Mouse (Mus musculus) T-helper 17 cell (primary cell): ENCODE measurements around the gene Dnah12.
"Not testable (repeated sequence)": the region's sequence is repeated elsewhere in the genome, so short reads cannot be mapped to it uniquely, and the experiment has no call there.

Source experiments
- in situ Hi-C, 2 experiments: fragments of 300-600 bp; cut with MboI, MseI; formaldehyde crosslinking; loops; 1 replicate in 1 of 2; 2 replicates in 1 of 2; pipeline ENCODE4 v1.15.1; 2025; ENCODE audit warnings: high pct_unique_total_duplicates in 2 of 2

Dnah12 gene

GRCm38 (mm10) chr14:26692974-26693373 is at the start of gene Dnah12:
TSS of gene Dnah12 (plus strand) at chr14:26693274.
- in situ Hi-C loops = no loop called here

DNA sequence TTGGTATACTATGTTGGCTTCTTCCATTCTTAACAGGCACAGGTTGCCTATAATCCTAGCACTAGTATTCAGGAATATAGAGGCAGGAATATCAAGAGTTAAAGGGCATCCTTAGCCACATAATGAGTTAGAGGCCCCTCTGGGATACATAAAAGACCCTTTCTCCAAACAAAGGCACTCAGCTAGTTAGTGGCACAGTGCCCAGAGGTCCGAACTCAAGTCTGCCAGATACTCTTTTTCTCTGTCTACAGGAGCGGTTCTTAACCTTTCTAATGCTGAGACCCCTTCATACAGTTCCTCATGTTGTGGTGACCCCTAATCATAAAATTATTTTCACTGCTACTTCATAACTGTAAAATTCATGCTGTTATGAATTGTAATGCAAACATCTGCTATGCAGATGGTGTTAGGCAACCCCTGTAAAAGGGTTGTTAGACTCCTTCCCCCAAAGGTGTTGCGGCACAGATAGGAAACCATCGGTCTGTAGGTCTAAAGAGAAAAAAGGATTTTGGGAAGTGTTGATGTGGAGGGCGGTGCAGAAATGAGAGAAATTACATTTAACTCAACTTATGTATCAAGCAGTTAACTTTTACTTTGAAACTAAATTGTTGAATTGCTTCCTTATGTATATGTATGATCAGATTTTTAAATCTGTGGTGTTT is 47.0 kb upstream of the Dnah12 start:
- in situ Hi-C loops = no loop called here

DNA sequence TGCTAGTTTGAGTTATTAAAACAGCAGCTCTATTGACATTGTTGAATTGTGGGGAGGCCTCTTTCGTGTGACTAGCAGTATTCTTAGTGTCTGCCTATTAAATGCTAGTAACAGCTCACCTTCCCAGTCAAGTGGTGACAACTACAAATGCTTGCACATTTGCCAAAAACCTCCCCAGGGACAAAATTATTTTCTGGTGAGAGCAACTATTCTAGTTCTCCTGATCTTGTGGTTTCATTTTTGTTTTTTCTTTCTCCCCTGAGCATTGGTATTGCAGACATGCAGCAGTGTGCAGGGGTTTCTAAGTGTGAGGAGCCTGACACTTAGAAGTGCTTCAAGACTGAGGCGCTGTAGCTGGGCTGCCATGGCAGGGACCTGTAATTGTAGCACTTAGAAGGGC is 45.3 kb upstream of the Dnah12 start:
- in situ Hi-C loops = no loop called here

- in situ Hi-C loops = loop anchor here in 1 of 2 experiments (10.0 kb wide), 1 partner anchor 157 kb away; no protein-coding TSS in a partner anchor
Observed at GRCm38 (mm10) chr14:26651901-26652300, 41.2 kb upstream of the Dnah12 start.

- in situ Hi-C loops = loop anchor here in 1 of 2 experiments (10.0 kb wide), 1 partner anchor 163 kb away; no protein-coding TSS in a partner anchor
Observed at GRCm38 (mm10) chr14:26658178-26658577, 34.9 kb upstream of the Dnah12 start.

GRCm38 (mm10) chr14:26660233-26660632 is 32.8 kb upstream of the Dnah12 start:
- in situ Hi-C loops = no loop called here

DNA sequence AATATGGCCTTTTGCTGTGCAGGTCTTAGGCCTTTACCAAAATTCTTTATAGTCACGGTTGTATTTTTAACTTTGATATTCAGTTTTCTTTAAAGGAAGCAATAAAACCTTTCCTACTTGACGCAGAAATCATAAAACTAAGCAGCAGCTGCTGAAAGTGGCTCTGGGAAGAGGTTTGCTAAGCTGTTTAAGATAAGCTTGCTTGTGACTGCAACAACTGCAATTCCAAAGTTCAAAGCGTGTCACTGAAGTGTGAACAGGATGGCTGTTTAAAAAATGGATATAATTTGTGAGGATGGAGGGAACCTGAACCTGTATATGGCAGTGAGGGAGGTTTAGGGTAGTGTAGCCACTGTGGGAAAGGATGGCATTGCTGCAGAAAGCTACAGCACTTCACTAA is 31.1 kb upstream of the Dnah12 start:
- in situ Hi-C loops = no loop called here

DNA sequence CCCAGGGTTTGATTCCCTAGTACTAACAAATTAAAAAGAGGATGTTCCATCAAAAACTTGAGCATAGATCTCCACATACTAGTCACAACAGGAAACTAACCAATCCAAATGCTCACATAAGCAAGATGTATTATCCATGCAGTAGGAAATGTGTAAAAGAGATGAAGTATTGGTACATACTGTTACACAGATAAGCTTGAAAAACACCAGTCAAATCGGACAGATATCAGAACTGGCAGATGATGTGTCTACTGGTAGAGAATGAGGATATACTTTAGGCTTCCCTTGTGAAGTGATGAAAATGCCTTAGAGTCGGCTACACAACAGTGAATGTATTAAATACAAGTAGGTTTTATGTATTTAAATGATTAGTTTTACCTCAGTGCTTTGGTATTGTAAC is 30.6 kb upstream of the Dnah12 start:
- in situ Hi-C loops = no loop called here

GRCm38 (mm10) chr14:26663851-26664250 is 29.2 kb upstream of the Dnah12 start:
- in situ Hi-C loops = no loop called here

DNA sequence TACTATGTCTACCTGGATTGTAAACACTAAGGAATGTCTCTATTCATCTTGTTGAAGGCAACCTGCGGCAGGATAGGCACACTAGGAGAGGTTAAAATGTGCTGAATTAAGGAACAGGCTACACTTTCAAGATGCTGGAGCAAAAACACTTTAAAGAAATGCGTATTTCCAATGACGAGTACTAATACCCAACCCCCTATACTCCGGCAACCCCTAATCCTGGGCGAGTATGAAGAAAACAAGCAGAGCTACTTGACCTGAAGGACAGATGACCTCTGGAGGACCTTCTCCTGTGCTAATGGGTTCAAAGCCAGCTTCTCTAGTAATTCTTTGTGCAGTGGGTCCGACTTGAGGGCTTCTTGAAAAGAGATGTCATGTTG is 25.1 kb upstream of the Dnah12 start:
- in situ Hi-C loops = loop anchor here in 1 of 2 experiments (5.0 kb wide), 1 partner anchor 564 kb away; no protein-coding TSS in a partner anchor

DNA sequence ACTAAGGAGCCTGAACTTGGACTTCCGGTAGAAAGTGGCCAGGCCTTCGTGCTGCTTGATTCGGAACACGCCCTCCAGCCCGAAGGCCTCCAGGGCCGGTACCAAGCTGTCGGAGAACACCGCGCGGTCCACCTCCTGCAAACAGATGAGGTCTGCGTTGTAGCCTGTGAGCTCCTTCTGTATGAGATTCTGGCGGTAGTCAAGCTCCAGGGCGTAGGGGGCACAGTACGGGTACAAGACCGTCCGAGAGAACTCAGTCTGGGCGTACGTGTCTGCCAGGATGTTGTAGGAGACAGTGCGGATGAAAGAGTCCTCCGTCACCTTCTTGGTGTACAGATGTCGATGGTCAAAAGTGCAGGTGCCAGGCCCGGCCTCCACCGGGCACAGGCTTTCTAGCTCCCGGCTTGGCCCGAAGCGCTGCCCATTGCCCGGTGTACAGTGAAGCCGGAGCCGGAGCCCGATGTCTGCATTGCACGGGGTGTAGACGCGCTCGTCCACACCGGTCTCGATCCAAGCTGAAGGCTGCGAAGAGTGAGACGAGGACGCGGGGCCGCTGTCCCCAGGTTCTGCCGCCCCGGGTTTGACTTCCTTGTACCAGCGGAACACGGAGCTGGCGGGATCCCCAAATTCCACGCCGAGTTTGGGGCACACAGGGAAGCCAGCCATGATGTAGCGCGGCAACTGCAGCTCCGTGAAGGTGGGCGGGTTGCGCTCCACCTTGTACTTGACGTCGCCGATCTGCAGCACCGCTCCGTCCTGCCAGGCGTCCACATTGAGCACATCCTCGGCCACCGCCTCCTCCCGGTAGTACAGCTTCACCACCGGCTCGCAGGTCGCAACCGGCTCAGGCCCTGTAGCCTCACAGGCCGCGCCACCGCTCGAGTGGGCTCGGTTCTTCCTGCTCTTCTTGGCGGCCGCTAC is 24.4 kb upstream of the Dnah12 start:
- in situ Hi-C loops = loop anchor here in 1 of 2 experiments (5.0 kb wide), 1 partner anchor 564 kb away; no protein-coding TSS in a partner anchor

GRCm38 (mm10) chr14:26669292-26670073 is 23.6 kb upstream of the Dnah12 start, which contains the start of gene Pde12:
TSS of gene Pde12 (minus strand) at chr14:26669883.
- in situ Hi-C loops = loop anchor here in 1 of 2 experiments (5.0 kb wide), 1 partner anchor 563 kb away; no protein-coding TSS in a partner anchor

DNA sequence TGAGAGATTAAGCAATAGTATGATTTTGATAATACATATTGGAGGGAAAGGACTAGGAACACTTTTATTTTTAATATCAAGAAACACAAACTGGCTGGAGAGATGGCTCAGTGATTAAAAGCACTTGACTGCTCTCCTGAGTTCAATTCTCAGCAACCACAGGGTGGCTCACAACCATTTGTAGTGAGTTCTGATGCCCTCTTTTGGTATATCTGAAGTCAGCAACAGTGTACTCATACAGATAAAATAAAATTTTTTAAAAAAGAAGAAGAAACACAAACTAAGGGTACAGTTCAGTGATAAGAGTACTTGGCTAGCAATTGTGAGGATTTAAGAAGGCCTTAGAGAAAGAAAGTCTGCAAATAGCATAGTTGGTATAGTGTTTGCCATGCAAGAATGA is 22.1 kb upstream of the Dnah12 start:
- in situ Hi-C loops = no loop called here

DNA sequence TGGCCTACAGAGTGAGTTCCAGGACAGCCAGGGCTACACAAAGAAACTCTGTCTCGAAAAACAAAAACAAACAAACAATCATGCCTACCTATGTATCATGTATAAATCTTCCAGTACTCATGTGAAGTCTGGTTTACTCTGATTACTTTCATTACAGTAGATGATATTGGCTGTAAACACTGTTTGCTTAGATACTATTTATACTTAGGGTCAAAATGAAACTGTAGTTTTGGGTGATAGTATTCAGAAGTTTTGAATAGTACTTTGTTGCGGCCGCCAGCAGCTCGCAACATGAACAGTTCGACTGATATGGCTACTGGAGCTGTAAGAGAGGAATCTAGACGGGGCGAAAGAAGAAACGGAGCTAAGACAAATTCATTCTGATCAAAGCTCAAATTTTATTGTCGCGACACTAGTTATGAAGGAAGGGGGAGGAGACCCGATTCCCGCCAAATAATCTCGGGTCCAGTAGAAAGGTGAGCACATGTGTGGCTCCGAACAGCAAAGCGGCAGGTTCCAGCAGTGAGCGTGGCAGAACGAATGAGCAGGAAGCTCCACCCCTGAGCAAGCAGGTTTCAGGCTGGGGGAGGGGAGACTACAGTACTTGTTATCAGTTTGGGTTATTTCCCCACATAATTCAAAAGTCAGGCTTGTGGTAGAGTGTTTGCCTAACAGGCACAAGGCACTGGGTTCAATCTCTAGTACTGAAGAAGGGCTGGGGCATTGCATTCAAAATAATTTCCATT is 21.0 kb upstream of the Dnah12 start:
- in situ Hi-C loops = not testable (repeated sequence)

- in situ Hi-C loops = loop anchor here in 1 of 2 experiments (5.0 kb wide), 1 partner anchor 53 kb away; no protein-coding TSS in a partner anchor
Observed at GRCm38 (mm10) chr14:26674476-26675169, 18.5 kb upstream of the Dnah12 start.

GRCm38 (mm10) chr14:26675371-26675770 is 17.7 kb upstream of the Dnah12 start:
- in situ Hi-C loops = loop anchor here in 1 of 2 experiments (5.0 kb wide), 1 partner anchor 52 kb away; no protein-coding TSS in a partner anchor

GRCm38 (mm10) chr14:26675791-26676190 is 17.3 kb upstream of the Dnah12 start:
- in situ Hi-C loops = loop anchor here in 1 of 2 experiments (5.0 kb wide), 1 partner anchor 52 kb away; no protein-coding TSS in a partner anchor

DNA sequence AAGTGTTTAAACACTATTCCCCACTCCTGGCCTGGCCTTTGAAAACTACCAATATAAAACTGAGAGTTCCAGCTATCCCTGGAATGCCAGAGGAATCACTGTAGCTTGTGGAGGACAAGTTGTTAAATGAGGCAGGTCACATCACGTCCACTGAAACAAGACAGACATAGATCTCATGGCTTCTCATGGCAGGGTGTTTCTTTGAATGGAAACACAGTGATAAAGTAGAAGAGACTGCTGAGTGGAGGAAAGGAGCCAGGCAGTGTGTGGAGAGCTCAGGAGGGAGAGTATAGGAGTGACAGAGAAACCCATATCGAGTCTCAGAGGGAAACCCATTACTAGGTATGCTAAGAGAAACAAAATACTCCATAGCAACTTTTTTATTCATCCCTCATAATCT is 2.3 kb upstream of the Dnah12 start:
- in situ Hi-C loops = no loop called here

DNA sequence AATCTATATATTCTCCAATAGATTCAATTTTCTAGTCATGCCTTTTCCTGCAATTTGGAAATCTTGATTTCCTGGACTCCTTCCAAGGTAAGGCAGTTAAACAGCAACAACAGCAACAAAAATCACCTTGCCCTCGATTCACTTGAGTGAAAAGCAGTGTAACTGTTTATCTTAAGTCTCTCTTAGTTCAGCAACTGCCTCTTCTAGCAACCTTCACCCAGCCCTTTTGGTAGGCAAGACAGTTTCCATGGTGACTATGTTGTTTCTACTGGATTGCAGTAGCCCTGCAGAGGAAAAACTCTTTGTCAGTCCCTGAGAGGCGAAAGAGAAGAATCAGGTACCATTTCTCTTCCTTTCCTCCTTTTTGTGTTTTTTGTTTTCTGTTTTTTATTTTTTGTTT is 1.7 kb upstream of the Dnah12 start:
- in situ Hi-C loops = no loop called here

DNA sequence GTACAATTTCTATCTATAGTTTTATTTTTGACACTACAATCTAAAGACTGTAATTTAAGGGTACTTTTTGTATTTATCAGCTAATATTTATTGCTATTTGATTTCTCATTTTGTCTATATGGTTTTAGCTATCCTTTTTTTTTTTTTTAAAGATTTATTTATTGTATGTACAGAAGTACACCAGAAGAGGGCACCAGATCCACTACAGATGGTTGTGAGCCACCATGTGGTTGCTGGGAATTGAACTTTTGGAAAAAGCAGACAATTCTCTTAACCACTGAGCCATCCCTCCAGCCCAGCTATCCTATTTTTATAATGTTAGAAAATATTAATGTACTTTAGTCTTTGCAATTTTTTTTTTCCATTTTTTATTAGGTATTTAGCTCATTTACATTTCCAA is 4.8 kb downstream of the Dnah12 start:
- in situ Hi-C loops = no loop called here
